Mouse (Mus musculus) cerebellum, postnatal 14 days (tissue): ENCODE data around the gene Cnpy1.

Source experiments
- DNase-seq, 2 experiments: peaks; one replicate each; pipeline ENCODE4 v3.0.0; 2021; ENCODE audit warnings: mixed read lengths in 2 of 2

The Cnpy1 gene

DNA sequence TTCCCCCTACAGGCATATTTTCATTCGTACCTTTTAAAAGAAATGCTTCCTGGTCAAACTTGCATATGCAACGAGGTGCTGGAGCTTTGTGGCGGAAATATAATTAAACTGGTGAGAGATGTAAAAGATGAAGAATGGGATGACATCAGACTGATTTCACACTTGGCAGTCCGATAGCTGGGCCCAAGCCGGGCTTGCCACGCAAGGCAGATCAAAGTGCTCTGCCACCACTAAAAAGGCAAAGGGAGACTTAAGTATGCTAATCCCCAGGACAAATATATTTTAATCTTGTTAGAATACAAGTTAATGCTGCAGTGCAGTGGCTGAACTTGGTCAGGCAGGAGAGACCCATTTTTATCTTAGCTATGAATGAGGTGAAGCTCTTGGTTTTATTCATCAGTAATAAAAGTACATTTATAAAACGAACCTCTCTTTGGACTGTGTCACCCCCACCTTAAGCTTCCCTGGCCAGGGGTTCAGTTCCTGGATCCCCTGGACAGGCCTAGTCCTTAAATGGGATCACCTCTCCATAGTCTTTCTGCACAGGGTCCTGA lies 66.3 kb downstream of the Cnpy1 start:
- DNase-seq = no peak

DNA sequence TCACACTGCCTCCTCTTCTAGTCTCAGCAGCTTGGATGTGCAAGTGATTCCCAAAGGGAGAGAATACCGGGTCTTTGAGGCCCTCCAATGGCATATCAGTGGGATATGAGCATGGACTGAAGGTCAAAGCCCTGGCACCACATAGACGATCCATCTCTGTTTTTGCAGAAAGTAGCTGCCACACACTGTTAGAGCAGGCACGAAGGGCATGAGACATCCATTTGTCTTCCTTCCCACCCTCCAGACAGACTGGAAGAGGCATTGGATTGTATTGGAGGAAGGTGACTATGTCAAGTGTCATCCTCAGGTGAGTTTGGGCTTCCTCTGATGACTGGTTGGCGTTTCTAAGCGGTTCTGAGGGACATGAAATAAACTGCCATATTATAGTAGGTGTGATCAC lies 67.3 kb downstream of the Cnpy1 start:
- no peak for DNase-seq

DNA sequence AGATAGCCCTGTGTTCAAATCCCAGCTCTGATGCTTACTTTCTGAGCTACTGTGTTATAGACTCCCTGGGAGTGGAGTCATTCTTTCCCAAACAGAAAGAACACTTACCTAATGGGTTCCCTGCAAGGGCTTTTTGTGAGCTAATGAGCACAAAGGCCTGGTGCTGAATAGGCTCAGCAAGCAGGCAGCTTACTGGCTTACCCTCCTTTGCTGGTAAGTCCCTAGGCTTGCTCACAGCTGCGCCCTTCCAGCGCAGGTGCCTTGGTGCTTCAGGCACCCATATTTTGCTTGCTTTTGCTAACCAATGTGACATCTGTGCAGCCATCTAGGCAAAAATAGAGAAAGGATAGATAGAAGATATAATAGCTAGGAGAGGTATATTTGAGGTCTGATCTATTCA lies 69.0 kb downstream of the Cnpy1 start:
- DNase-seq = no peak

DNA sequence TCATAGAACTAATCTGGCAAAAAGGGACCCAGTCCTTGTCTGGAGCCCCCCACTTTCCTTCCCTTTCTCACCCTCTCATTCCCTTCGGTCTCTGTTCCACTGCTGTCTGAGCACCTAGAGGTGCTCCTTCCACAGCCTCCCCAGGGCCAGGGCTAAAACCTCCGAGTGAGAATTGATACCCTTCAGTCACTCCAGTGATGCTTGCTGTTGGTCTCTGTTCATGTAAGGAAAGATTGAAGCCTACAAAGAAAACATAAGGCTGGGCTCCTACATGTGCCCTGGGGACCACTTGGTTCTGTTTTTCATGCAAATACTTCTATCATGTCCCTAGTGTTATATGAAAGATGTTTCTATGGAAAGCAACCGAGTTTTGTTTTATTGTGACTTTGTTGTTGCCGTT lies 69.6 kb downstream of the Cnpy1 start:
- no peak for DNase-seq

DNA sequence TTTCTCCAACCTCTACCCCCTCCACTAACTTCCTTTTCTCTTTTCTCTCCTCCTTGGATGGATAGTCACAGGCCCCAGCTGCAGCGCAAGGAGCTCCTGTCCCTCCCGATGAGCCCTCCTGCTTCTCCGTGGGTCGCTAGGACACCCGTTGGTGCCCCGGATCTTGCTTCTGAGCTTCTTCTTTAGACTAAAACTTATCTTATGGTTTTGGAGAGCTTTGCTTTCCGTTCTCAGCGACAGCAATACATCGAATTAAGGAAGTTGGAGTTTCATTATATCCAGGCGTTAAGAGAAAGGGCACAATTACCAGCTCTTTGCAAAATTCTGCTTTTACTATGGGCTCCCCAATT lies 70.1 kb downstream of the Cnpy1 start:
- DNase-seq = no peak

DNA sequence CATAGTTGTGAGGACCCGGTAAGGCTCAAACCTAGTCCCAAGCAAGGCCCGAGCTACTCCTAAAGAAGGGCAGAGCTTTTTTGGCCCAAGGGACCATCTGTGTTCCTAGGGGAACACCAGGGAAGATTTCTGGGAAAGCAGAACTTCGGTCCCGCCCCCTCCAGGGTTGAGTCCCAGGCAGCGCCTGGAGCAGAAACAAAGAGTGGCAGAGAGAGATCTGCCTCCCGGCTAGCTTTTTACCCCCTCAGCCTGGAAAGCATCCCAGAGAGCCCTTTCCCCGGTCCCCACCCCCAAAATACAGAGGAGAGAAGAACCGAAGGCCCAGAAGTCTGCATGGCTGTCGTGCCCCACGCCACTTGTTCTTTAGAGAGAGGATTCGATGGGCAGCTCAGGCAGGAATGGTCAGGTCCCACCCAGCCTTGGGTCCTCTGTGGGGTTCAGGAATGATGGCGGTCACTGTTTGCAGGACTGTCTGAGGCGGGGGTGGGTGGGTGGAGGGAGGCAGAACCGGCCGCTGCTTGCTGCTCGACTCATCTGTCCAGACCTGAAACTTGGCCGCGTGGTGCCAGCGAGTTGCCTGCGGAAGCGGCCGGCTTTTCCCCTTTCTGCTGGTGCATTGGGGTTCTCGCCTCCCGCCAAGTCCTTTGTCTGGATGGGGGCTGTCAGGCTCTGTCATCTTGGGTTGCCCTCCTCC lies 70.6 kb downstream of the Cnpy1 start:
- DNase-seq = peak; percentile 63 to 64

DNA sequence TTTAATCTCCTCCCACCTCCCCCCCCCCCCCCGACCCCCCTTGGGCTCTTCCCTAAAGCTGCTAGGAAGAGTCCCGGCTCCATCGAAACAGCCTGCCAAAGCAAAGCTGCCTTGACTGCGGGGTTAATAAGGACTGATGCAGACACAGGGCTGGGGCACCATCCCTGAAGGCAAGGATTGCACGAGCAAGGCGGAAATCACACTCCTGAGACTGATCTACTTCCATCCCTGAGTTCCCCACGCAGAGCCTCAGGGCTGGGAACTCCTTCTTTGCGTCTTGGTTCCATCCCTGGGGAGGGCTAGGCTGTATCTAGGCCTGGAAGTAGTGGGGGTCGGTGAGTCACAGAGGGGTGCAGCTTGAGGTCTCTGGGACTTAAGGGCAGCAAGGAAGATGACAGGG lies 71.5 kb downstream of the Cnpy1 start:
- peak; percentile 33 to 41 for DNase-seq

DNA sequence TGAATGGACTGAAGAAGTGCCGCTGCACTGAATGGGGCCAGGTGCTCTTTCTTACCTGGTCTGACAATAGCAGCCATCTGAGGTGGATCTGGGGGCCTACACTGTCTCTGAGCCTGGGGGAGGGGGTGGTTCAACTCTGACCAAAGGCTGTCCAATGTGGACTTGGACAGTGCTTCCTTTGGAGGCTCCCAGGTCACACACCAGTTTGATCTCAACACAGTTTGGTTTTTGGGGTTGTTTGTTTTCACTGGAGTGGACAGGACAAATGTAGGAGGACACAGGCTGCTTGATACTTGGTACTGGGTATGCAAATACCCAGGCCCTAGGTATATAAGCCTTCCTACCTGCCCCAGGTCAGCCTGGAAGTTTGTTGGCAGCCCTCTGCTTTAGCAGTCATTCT lies 71.9 kb downstream of the Cnpy1 start:
- no peak for DNase-seq

DNA sequence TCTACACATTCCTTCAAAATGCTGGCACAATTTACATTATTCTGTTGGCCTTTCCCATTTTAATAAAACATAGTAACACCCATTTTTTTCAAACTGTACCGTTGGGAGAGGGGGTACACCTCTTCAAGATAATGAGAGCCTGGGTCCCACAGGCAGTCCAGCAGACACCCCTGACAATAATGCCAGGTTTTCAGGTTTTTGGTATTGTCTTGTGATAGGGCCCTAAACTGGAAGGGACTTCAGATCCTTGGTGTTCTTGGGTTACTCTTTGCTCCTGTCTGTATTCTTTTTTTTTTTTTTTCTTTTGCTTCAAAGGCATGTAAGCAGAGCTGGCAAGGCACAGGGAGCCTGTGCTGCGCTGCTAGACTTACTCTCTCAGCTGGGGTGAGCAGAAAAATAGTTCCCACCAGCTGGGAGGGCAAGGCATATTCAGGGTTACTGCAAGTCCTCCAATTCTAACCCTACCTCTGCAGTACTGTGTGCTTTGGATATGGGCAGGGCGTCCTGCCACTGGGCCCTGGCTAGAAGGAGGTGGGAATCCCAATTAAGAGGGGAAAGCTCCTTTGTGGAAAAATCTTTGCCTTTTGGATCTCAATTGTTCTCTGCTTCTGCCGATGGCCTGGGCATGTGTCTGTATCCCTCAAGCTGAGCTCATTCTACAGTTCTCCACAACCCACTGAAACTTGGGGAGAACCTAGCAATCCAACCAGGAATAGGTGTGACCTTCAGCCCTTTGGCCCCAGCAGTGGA lies 72.5 kb downstream of the Cnpy1 start:
- DNase-seq = no peak

DNA sequence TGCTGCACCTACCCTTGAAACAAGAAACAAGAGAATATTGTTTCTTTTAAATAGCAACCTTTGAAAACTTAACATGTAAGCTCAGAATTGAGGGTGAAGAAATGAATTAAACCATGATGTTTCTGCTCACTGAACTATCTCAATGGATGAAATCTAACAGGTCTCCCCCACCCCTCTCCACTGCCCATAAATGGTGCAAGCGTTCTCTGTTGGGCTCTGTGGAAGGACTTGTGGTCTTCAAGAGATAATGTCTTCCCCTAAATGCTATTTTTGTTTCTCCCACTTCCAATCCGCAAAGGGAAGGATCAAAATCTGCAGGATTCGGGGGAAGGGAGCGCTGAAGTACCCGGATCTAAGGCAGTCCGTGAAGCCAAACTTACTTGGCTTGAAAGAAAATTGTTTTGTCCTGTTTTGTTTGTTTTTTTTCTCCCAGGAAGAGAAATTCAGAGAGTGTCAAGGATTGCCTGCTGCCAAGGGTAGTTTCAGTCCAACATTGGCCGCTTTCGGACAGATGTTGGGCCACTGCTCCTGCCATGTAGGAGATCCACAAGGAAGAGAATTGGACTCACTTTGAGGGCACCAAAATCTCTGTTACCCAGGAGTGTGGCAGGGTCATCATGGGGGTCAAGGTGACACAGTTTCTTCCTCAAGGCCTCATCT lies 73.2 kb downstream of the Cnpy1 start:
- DNase-seq = no peak

DNA sequence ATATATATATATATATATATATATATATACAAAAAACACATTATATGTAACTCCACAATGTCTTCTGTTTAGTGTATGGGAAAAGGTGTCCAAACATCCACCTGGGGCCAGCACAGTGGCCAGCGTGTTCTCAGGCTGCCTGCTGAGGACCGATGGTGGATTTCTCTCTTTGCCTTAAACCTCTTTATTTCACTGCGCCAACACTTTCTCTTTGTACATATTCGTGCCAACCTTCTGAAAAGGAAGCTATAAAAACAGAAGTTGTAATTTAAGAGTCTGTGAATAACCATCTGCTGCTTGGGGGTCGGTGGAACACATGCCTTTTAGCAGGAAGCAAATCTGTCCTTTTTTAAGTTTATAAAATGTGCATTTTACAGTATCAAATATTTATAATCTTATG lies 73.9 kb downstream of the Cnpy1 start:
- DNase-seq = no peak

DNA sequence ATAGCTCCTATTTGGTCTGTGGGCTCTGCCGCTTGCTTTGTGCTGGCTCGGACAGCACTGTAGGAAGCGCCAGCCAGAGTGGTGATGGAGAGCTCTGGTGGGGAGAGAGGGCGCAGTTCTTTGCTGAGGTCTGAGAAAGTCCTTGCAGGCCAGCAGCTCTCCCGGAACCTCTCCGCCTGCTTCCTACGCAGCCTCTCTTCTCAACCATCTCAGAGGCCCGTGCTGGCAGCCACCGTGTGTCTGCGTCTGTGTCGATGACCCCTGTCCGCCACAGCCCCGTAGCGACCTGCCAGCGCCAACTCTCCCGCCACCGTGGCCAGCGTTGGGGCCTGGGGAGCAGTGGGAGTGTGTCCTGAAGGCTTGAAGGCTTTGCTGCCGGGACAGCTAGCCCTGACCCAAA lies 74.7 kb downstream of the Cnpy1 start:
- DNase-seq = peak; percentile 66 to 67

DNA sequence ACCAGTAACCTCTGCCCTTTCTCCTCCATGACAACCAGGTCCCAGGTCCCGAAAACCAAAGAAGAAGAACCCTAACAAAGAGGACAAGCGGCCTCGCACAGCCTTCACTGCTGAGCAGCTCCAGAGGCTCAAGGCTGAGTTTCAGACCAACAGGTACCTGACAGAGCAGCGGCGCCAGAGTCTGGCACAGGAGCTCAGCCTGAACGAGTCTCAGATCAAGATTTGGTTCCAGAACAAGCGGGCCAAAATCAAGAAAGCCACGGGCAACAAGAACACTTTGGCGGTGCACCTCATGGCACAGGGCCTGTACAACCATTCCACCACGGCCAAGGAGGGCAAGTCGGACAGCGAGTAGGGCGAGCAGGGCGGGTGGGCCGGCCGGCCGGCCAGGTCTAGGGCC lies 75.5 kb downstream of the Cnpy1 start:
- peak; percentile 56 to 73 for DNase-seq

DNA sequence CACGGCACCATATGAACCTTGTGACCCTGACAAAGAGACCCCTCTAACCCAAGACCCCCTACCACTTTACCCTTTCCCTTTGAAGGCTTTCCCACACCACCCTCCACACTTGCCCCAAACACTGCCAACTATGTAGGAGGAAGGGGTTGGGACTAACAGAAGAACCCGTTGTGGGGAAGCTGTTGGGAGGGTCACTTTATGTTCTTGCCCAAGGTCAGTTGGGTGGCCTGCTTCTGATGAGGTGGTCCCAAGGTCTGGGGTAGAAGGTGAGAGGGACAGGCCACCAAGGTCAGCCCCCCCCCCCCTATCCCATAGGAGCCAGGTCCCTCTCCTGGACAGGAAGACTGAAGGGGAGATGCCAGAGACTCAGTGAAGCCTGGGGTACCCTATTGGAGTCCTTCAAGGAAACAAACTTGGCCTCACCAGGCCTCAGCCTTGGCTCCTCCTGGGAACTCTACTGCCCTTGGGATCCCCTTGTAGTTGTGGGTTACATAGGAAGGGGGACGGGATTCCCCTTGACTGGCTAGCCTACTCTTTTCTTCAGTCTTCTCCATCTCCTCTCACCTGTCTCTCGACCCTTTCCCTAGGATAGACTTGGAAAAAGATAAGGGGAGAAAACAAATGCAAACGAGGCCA lies 76.3 kb downstream of the Cnpy1 start:
- DNase-seq = no peak

DNA sequence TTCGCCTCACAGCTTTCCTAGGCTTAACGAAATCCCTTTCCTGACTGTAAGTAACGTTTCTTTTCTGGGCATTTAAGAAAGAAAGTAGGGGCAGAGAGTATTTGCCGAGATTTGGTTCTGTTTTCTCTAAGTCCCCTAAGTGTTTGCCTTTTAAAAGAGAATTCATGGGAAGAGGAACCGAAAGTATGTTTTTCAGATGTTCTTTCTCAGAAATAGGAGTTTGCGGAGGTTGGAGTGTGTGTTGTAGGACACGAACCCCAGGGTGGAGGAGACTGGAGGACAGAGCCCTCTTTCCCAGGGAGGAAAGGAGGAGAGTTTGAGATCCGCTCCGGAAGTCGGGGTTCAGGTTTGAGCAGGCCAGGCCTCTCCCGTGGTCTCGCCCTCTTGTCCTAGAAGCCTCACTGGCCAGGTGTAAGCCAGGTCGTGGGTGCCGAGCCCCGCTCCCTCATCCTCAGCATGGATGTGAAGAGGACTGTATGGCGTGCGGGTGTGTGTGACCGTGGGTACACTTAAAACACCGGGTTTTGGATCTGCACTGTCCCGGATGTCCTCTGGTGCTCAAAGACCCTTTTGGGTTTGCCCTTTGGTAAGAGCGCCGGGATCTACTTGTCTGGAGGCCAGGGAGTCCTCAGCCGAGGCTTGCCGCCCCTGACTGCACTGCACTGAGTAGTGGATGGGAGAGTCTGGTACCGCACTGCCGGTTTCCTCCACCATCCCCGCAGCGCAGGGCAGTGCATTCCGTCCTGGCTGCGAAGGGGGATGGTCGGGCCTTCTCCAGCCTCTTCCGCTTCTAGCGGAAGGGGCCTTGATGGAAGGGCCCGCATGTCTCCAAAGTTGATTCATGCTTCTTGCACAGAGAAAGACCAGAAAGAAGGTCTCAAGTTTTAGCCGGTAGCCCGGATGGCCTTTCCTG lies 77.1 kb downstream of the Cnpy1 start:
- DNase-seq = peak; percentile 65 to 70

DNA sequence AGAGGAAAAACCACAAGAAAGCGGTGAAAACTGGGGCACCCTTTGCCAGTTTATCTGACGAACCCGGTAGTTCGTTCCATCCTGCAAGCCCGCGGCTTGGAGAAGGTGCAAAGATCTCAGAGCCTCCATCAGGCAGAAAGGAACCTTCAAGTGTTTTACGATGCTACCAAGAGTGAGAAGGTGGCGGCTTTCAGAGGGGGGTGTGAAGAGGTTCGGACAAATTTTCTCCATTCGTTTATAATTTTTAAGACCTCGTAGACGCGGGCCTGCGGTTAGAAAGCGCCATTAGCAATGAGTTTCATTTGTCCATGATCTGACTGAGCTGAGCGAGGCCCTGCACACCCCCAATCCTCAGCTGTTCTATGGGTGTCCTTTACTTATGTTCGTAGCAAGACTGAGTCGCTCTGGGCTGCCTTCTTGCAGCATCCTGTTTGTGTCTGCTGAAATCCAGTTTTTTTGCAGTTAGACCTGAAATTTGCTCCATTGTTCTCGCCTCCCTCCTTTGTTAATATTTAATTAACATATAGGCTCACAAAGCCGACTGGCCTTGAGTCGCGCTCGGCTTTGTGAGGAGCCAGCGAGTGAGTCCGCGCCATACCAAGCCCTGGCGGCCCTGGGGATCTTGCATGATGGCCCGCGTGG lies 77.9 kb downstream of the Cnpy1 start:
- no peak for DNase-seq

DNA sequence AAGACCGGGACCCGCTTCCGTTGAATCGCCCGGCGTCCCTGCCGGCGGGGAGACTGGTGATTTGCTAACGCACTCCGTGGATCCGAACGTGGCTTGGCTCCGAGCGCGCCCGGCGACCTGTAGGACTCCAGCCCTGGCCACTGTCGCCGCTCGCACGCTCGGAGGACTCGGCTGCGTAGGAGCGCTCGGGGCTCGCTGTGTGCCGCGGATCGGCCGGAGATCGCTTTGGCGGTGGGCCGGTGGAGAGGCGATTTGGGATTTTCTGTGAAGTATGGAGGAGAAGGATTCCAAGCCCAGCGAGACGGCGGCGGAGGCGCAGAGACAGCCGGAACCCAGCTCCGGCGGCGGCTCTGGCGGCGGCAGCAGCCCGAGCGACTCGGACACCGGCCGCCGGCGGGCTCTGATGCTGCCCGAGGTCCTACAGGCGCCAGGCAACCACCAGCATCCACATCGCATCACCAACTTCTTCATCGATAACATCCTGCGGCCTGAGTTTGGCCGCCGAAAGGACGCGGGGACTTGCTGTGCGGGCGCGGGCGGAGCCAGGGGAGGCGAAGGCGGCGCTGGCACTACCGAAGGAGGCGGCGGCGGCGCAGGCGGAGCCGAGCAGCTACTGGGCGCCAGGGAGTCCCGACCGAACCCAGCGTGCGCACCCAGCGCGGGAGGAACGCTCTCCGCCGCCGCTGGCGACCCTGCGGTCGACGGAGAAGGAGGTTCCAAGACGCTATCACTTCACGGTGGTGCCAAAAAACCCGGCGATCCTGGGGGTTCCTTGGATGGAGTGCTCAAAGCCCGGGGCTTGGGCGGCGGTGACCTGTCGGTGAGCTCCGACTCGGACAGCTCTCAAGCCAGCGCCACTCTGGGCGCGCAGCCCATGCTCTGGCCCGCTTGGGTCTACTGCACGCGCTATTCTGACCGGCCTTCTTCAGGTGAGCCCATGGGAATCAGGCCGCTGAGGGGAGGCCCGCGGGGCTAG lies 79.1 kb downstream of the Cnpy1 start:
- DNase-seq = peak; percentile 76 to 77

DNA sequence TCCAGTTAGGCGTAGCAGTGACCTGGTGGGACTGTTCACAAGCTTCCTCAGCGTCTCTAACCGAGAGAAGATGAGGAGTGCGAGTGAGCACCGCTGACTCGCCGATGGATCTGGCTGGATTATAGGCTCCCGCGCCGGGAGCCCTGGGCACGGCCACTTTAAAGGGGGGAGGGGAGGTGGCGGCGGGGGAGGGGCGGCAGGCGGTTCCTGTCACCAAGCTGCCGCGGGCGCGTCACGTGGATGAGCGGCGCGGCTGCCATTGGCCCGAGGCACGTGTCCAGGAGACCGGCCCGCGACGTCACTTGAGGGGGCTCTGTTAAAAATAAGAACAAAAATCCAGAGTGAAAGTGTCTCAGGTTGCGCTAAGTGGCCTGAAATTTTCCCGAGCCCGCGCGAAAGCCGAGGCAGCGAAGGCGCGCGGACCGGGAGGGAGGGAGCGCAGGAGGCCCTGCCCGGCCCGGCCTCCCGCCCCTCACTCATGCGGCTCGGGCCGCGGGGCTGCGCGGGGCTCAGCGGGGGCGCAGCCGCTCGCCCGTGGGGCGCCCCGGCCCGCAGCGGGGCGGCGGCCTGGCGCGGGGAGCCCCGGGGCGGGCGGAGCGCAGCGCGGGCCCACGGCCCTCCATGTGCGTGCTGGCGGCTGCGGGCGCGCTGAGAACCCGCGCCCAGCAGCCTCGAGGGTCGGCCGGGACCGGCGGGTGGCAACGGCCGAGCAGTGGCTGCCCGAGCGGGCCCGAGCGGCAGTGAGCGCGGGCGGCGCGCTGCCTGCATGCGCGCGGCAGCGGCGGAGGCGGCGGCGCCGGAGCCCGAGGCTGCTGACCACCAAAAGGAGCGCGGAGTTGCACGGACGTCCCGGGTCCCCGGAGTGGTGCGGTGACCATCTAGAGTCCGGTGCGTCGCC lies 80.0 kb downstream of the Cnpy1 start, which contains the start of gene En2:
Gene En2 (plus strand): TSS at position 337 of the 898 bp plus-strand sequence.
- peak; percentile 98 for DNase-seq

DNA sequence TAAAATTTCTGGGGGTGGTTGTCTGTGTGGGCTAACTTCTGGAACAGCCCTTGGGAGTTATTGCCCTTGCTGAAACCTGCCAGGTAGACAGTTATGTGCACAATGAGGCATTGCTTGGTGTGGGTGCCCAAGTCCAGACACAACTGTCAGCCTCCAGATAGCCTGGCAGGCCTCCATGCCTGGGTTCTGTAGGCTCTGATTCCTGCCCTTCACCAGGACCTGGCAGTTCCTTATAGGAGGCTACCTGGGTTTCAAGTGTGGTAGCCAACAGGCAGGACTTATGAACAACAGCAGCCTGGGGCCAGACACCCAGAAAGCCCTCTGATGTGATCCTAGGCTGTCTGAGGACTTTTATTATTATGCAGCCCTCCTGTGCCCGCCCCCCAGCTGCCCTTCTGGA lies 81.7 kb downstream of the Cnpy1 start:
- DNase-seq = peak in 1 of 2 experiments; percentile 55
